Mouse (Mus musculus) heart, embryonic 15.5 days (tissue): Measurements from ENCODE around the gene Taar8a. TPM values are rescaled to one million over a fixed set of nuclear protein-coding genes. Genes with fewer than 3 reads are reported as not detected.
"Not testable (repeated sequence)": the region's sequence is repeated elsewhere in the genome, so short reads cannot be mapped to it uniquely, and the experiment has no call there.

Experiments used
- ATAC-seq: fragments of 200-750 bp; cut with Nextera tagmentation; replicated peaks from 2 replicates; pipeline ENCODE4 v1.8.0; 2017; ENCODE audit warnings: low read depth, moderate TSS enrichment; ENCODE audit not compliant: insufficient number of reproducible peaks, insufficient read depth, low FRiP score
- H3K27ac ChIP-seq: fragments of 300-500 bp; sonication (generic); 2 replicates; pipeline ENCODE4 v1.5.1; 2015; ENCODE audit warnings: mild to moderate bottlenecking, inconsistent platforms
- H3K27me3 ChIP-seq: fragments of 300-500 bp; sonication (generic); 2 replicates; pipeline ENCODE4 v1.6.1; 2015; ENCODE audit warnings: inconsistent platforms
- H3K36me3 ChIP-seq: fragments of 300-500 bp; sonication (generic); 2 replicates; pipeline ENCODE4 v1.6.1; 2015; ENCODE audit warnings: mild to moderate bottlenecking, inconsistent platforms
- H3K4me1 ChIP-seq: fragments of 300-500 bp; sonication (generic); replicated peaks from 2 replicates; pipeline ENCODE4 v1.6.1; 2015; ENCODE audit warnings: inconsistent platforms
- H3K4me2 ChIP-seq: fragments of 300-500 bp; sonication (generic); 2 replicates; pipeline ENCODE4 v1.6.1; 2015; ENCODE audit warnings: inconsistent platforms, mild to moderate bottlenecking, moderate library complexity
- H3K4me3 ChIP-seq: fragments of 300-500 bp; sonication (generic); 2 replicates; pipeline ENCODE4 v1.5.1; 2015; ENCODE audit warnings: mild to moderate bottlenecking, inconsistent platforms
- H3K9ac ChIP-seq: fragments of 300-500 bp; sonication (generic); 2 replicates; pipeline ENCODE4 v1.6.1; 2015; ENCODE audit warnings: mild to moderate bottlenecking, inconsistent platforms
- H3K9me3 ChIP-seq: fragments of 300-500 bp; sonication (generic); replicated peaks from 2 replicates; pipeline ENCODE4 v1.6.1; 2016; ENCODE audit warnings: inconsistent platforms
- WGBS: fragments of 180-500 bp; shearing (Covaris S2); methylation state at CpG from one replicate; pipeline ENCODE4 v1.1.7; 2015; ENCODE audit warnings: mixed read lengths; 5-methylcytosine and 5-hydroxymethylcytosine counted together
- polyA plus RNA-seq: library from polyadenylated mRNA; unstranded; fragments of >200 nt; fragmentation: Nextera tagmentation; extraction: Ambion mirVana; gene quantifications from 2 replicates; pipeline ENCODE4 v1.2.1, GENCODE M21; 2015

Gene Taar8a
- polyA plus RNA-seq, 1 experiment from 2014 or later, result not detected

GRCm38 (mm10) chr10:24087168-24087567 is 10.9 kb downstream of the Taar8a start:
- Histone ChIP-seq H3K36me3 (no peaks in the 10 kb centered on the region), H3K4me1 (no peaks in the 10 kb centered on the region), H3K4me3 (no peak overlapping the region), H3K27ac (no peak overlapping the region), H3K9ac (no peak overlapping the region), H3K4me2 (no peak overlapping the region), H3K9me3 (no peaks in the 10 kb centered on the region), H3K27me3 (no peaks in the 10 kb centered on the region)
- WGBS, result 88% methylated on average over 2 of the region's 2 CpGs
- ATAC-seq, result no peak

GRCm38 (mm10) chr10:24092194-24092593 is 15.9 kb downstream of the Taar8a start, which contains the start of gene Taar8b:
Gene Taar8b, minus strand, starts transcription at chr10:24092294.
- no peak within 1 kb of the TSS for H3K4me2 ChIP-seq
- no peak within 1 kb of the TSS for H3K27ac ChIP-seq
- no peaks in the 10 kb centered on the region for H3K9me3 ChIP-seq
- no peaks in the 10 kb centered on the region for H3K36me3 ChIP-seq
- H3K27me3 ChIP-seq, result no peaks in the 10 kb centered on the region
- WGBS, result 62% methylated on average over 2 of the region's 2 CpGs
- H3K9ac ChIP-seq, result no peak within 1 kb of the TSS
- no peaks in the 10 kb centered on the region for H3K4me1 ChIP-seq
- ATAC-seq, result no peak
- H3K4me3 ChIP-seq, result no peak within 1 kb of the TSS

- 57% methylated on average over 2 of the region's 2 CpGs for WGBS
- ATAC-seq, H3K27ac ChIP-seq: not testable (repeated sequence)
Measured at GRCm38 (mm10) chr10:24097010-24097409, 20.7 kb downstream of the Taar8a start.

GRCm38 (mm10) chr10:24101812-24102211 is 25.5 kb downstream of the Taar8a start, which contains the start of gene Taar8c:
Gene Taar8c, minus strand, starts transcription at chr10:24101912.
- 85% methylated on average over 1 of the region's 3 CpGs for WGBS
- not testable (repeated sequence) for H3K27me3 ChIP-seq, H3K4me2 ChIP-seq, H3K36me3 ChIP-seq, H3K27ac ChIP-seq, H3K4me1 ChIP-seq, H3K4me3 ChIP-seq, H3K9ac ChIP-seq, H3K9me3 ChIP-seq, ATAC-seq

More at GRCm38 (mm10) chr10:24097010-24097409, 20.7 kb downstream of the Taar8a start:
- not testable (repeated sequence) for H3K36me3 ChIP-seq, H3K4me1 ChIP-seq, H3K4me3 ChIP-seq, H3K9ac ChIP-seq, H3K27me3 ChIP-seq, H3K9me3 ChIP-seq, H3K4me2 ChIP-seq

GRCm38 (mm10) chr10:24103299-24103698 is 27.0 kb downstream of the Taar8a start:
- 43% methylated on average over 1 of the region's 1 CpGs for WGBS
- H3K27ac ChIP-seq, H3K27me3 ChIP-seq, H3K4me2 ChIP-seq, H3K4me1 ChIP-seq, H3K4me3 ChIP-seq, ATAC-seq, H3K9me3 ChIP-seq, H3K9ac ChIP-seq, H3K36me3 ChIP-seq: not testable (repeated sequence)

GRCm38 (mm10) chr10:24107747-24108146 is 31.4 kb downstream of the Taar8a start:
- no peak overlapping the region for H3K4me2 ChIP-seq
- no peak for ATAC-seq
- no peaks in the 10 kb centered on the region for H3K36me3 ChIP-seq
- no peak overlapping the region for H3K9ac ChIP-seq
- no peaks in the 10 kb centered on the region for H3K9me3 ChIP-seq
- H3K4me3 ChIP-seq, result no peak overlapping the region
- 59% methylated on average over 5 of the region's 5 CpGs for WGBS
- H3K27me3 ChIP-seq, result no peaks in the 10 kb centered on the region
- H3K4me1 ChIP-seq, result no peaks in the 10 kb centered on the region
- no peak overlapping the region for H3K27ac ChIP-seq

GRCm38 (mm10) chr10:24108236-24108635 is 31.9 kb downstream of the Taar8a start:
- Histone ChIP-seq H3K4me3 (no peak overlapping the region), H3K27me3 (no peaks in the 10 kb centered on the region), H3K9ac (no peak overlapping the region), H3K27ac (no peak overlapping the region), H3K9me3 (no peaks in the 10 kb centered on the region), H3K36me3 (no peaks in the 10 kb centered on the region), H3K4me2 (no peak overlapping the region), H3K4me1 (no peaks in the 10 kb centered on the region)
- ATAC-seq, result no peak
- WGBS, result 72% methylated on average over 3 of the region's 3 CpGs

GRCm38 (mm10) chr10:24109434-24109833 is 33.1 kb downstream of the Taar8a start, which contains the start of gene Taar9:
Gene Taar9, minus strand, starts transcription at chr10:24109534.
- 76% methylated on average over 8 of the region's 8 CpGs for WGBS

GRCm38 (mm10) chr10:24111116-24111778 is 34.9 kb downstream of the Taar8a start:
- Histone ChIP-seq H3K27ac (no peak overlapping the region), H3K4me2 (no peak overlapping the region), H3K9me3 (no peaks in the 10 kb centered on the region), H3K4me3 (no peak overlapping the region), H3K9ac (no peak overlapping the region), H3K36me3 (no peaks in the 10 kb centered on the region), H3K27me3 (no peaks in the 10 kb centered on the region), H3K4me1 (no peaks in the 10 kb centered on the region)
- WGBS, result 45% methylated on average over 6 of the region's 6 CpGs
- ATAC-seq, result no peak

More at GRCm38 (mm10) chr10:24109434-24109833, 33.1 kb downstream of the Taar8a start, which contains the start of gene Taar9:
- not testable (repeated sequence) for H3K27me3 ChIP-seq, H3K9ac ChIP-seq, H3K9me3 ChIP-seq, H3K4me3 ChIP-seq, H3K4me1 ChIP-seq, H3K27ac ChIP-seq, H3K4me2 ChIP-seq, ATAC-seq, H3K36me3 ChIP-seq

Other genes with a start within 250 kb of the Taar8a start
- 0.15 and 0.22 TPM in 2 replicates for gene Vnn3, start 225.0 kb upstream of the Taar8a start, polyA plus RNA-seq
- 2.1 and 2.2 TPM in 2 replicates for gene Vnn1, start 181.8 kb upstream of the Taar8a start, polyA plus RNA-seq
- not detected in 2 replicates for gene Taar1, start 156.1 kb upstream of the Taar8a start, polyA plus RNA-seq
- not detected in 2 replicates for gene Taar2, start 137.9 kb upstream of the Taar8a start, polyA plus RNA-seq
- gene Taar3, start 126.9 kb upstream of the Taar8a start, polyA plus RNA-seq, result not detected in 2 replicates
- not detected in 2 replicates for gene Taar4, start 116.0 kb upstream of the Taar8a start, polyA plus RNA-seq
- gene Taar5, start 105.8 kb upstream of the Taar8a start, polyA plus RNA-seq, result not detected in 2 replicates
- not detected in 2 replicates for gene Taar6, start 90.9 kb upstream of the Taar8a start, polyA plus RNA-seq
- not detected in 2 replicates for gene Taar7a, start 83.0 kb upstream of the Taar8a start, polyA plus RNA-seq
- not detected in 2 replicates for gene Taar7b, start 76.6 kb upstream of the Taar8a start, polyA plus RNA-seq
- not detected in 2 replicates for gene Taar7d, start 49.3 kb upstream of the Taar8a start, polyA plus RNA-seq
- not detected in 2 replicates for gene Taar7e, start 38.9 kb upstream of the Taar8a start, polyA plus RNA-seq
- gene Taar7f, start 27.0 kb upstream of the Taar8a start, polyA plus RNA-seq, result not detected in 2 replicates
- gene Taar8b, start 15.8 kb downstream of the Taar8a start, polyA plus RNA-seq, result not detected in 2 replicates
- not detected in 2 replicates for gene Taar8c, start 25.4 kb downstream of the Taar8a start, polyA plus RNA-seq
- not detected in 2 replicates for gene Taar9, start 33.0 kb downstream of the Taar8a start, polyA plus RNA-seq
- gene Stx7, start 72.8 kb downstream of the Taar8a start, polyA plus RNA-seq, result 68.4 and 74.8 TPM in 2 replicates
- 11.4 and 12.8 TPM in 2 replicates for gene Moxd1, start 147.0 kb downstream of the Taar8a start, polyA plus RNA-seq